Mouse (Mus musculus): Measurements from ENCODE around the gene Spag17. TPM values are rescaled to one million over a fixed set of nuclear protein-coding genes. Genes with fewer than 3 reads are reported as not detected.

Spag17 gene
- polyA plus RNA-seq, 1 experiment from 2014 or later = 0.54 TPM

DNA sequence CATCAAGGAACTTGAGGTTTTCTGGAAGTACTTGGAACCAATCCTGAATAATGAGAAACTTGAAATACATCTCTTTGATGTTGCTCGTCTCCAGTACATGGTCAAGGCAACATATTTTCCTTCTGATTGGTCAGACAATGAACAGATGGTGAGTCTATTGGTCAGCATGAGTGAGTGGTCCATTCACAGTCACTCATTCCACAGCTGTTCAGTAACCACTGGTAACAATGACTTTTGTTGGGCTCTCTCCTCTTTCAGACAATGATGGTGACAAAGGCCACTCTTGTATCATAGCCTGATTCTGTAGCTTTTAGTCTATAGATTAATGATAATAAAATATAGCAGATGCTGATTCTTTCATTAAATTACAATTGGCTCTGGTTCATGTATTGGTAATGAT is 119.5 kb downstream of the Spag17 start:
- 80% methylated on average over 1 of the region's 1 CpGs for WGBS (ENCODE audit: insufficient replicate concordance)
- no peak overlapping the region for H3K4me2 ChIP-seq
- H3K4me1 ChIP-seq (ENCODE audit: control insufficient read depth, insufficient read depth, low read length) = no peaks in the 10 kb centered on the region
- no peak for ATAC-seq (replicated peaks; ENCODE audit: insufficient number of reproducible peaks, low FRiP score, low TSS enrichment)
- no peaks in the 10 kb centered on the region for H3K36me3 ChIP-seq (ENCODE audit: control insufficient read depth, insufficient read depth, low read length)
- no peaks in the 10 kb centered on the region for H3K27me3 ChIP-seq (ENCODE audit: control insufficient read depth, insufficient read depth, low read length)
- H3K9ac ChIP-seq (ENCODE audit: low read depth, low read length) = no peak overlapping the region
- 0 out of 2 replicates have a peak, but pooled peaks cover 2% of the 10 kb centered on the region for H3K9me3 ChIP-seq (replicated peaks; ENCODE audit: control insufficient read depth, low read length)
- no peak overlapping the region for H3K4me3 ChIP-seq (ENCODE audit: low read depth, low read length)
- H3K27ac ChIP-seq (ENCODE audit: low read depth, low read length) = no peak overlapping the region

- Histone ChIP-seq H3K4me3 (ENCODE audit: low read depth, low read length) (no peak overlapping the region), H3K36me3 (ENCODE audit: control insufficient read depth, insufficient read depth, low read length) (no peaks in the 10 kb centered on the region), H3K4me1 (ENCODE audit: control insufficient read depth, insufficient read depth, low read length) (no peaks in the 10 kb centered on the region), H3K27ac (ENCODE audit: low read depth, low read length) (no peak overlapping the region), H3K4me2 (no peak overlapping the region), H3K9me3 (replicated peaks; ENCODE audit: control insufficient read depth, low read length) (no peaks in the 10 kb centered on the region), H3K27me3 (ENCODE audit: control insufficient read depth, insufficient read depth, low read length) (no peaks in the 10 kb centered on the region), H3K9ac (ENCODE audit: low read depth, low read length) (no peak overlapping the region)
- no peak for ATAC-seq (replicated peaks; ENCODE audit: insufficient number of reproducible peaks, low FRiP score, low TSS enrichment)
Observed at GRCm38 (mm10) chr3:100009807-100010206, 124.6 kb downstream of the Spag17 start.

GRCm38 (mm10) chr3:100014110-100014509 is 128.9 kb downstream of the Spag17 start:
- H3K36me3 ChIP-seq (ENCODE audit: control insufficient read depth, insufficient read depth, low read length) = no peaks in the 10 kb centered on the region
- no peak for ATAC-seq (replicated peaks; ENCODE audit: insufficient number of reproducible peaks, low FRiP score, low TSS enrichment)
- no peak overlapping the region for H3K4me3 ChIP-seq (ENCODE audit: low read depth, low read length)
- no peaks in the 10 kb centered on the region for H3K4me1 ChIP-seq (ENCODE audit: control insufficient read depth, insufficient read depth, low read length)
- no peak overlapping the region for H3K27ac ChIP-seq (ENCODE audit: low read depth, low read length)
- no peaks in the 10 kb centered on the region for H3K27me3 ChIP-seq (ENCODE audit: control insufficient read depth, insufficient read depth, low read length)
- no peaks in the 10 kb centered on the region for H3K9me3 ChIP-seq (replicated peaks; ENCODE audit: control insufficient read depth, low read length)
- H3K4me2 ChIP-seq = no peak overlapping the region
- WGBS (ENCODE audit: insufficient replicate concordance) = 75% methylated on average over 1 of the region's 1 CpGs
- H3K9ac ChIP-seq (ENCODE audit: low read depth, low read length) = no peak overlapping the region

GRCm38 (mm10) chr3:100031291-100031690 is 146.1 kb downstream of the Spag17 start:
- Histone ChIP-seq H3K4me2 (no peak overlapping the region), H3K9ac (ENCODE audit: low read depth, low read length) (no peak overlapping the region), H3K27ac (ENCODE audit: low read depth, low read length) (no peak overlapping the region), H3K4me3 (ENCODE audit: low read depth, low read length) (no peak overlapping the region), H3K36me3 (ENCODE audit: control insufficient read depth, insufficient read depth, low read length) (no peaks in the 10 kb centered on the region), H3K27me3 (ENCODE audit: control insufficient read depth, insufficient read depth, low read length) (no peaks in the 10 kb centered on the region), H3K9me3 (replicated peaks; ENCODE audit: control insufficient read depth, low read length) (no peaks in the 10 kb centered on the region), H3K4me1 (ENCODE audit: control insufficient read depth, insufficient read depth, low read length) (no peaks in the 10 kb centered on the region)
- ATAC-seq (replicated peaks; ENCODE audit: insufficient number of reproducible peaks, low FRiP score, low TSS enrichment) = no peak
- WGBS (ENCODE audit: insufficient replicate concordance) = 44% methylated on average over 4 of the region's 4 CpGs

DNA sequence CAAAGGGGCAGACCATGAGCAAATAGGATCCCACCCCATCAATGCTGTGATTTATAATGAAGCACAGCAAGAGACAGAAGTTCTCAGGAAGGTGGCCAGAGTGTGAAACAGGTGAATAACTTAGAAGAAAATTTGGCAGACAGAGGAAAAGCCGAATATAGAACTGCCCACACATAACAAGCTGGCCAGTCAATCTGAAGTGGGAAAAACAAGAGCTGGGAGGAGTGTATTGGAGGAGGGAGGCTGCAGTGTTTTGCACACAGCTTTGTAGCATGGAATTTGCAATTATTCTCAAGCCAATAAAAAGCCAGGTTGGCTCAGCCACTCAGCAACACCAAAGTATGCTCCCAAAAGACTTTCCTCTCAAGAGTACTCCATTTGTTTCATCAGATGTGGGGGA is 147.8 kb downstream of the Spag17 start:
- Histone ChIP-seq H3K27me3 (ENCODE audit: control insufficient read depth, insufficient read depth, low read length) (no peaks in the 10 kb centered on the region), H3K4me2 (no peak overlapping the region), H3K27ac (ENCODE audit: low read depth, low read length) (no peak overlapping the region), H3K4me1 (ENCODE audit: control insufficient read depth, insufficient read depth, low read length) (no peaks in the 10 kb centered on the region), H3K9ac (ENCODE audit: low read depth, low read length) (no peak overlapping the region), H3K9me3 (replicated peaks; ENCODE audit: control insufficient read depth, low read length) (no peaks in the 10 kb centered on the region), H3K36me3 (ENCODE audit: control insufficient read depth, insufficient read depth, low read length) (no peaks in the 10 kb centered on the region), H3K4me3 (ENCODE audit: low read depth, low read length) (no peak overlapping the region)
- ATAC-seq (replicated peaks; ENCODE audit: insufficient number of reproducible peaks, low FRiP score, low TSS enrichment) = no peak
- 48% methylated on average over 1 of the region's 1 CpGs for WGBS (ENCODE audit: insufficient replicate concordance)

DNA sequence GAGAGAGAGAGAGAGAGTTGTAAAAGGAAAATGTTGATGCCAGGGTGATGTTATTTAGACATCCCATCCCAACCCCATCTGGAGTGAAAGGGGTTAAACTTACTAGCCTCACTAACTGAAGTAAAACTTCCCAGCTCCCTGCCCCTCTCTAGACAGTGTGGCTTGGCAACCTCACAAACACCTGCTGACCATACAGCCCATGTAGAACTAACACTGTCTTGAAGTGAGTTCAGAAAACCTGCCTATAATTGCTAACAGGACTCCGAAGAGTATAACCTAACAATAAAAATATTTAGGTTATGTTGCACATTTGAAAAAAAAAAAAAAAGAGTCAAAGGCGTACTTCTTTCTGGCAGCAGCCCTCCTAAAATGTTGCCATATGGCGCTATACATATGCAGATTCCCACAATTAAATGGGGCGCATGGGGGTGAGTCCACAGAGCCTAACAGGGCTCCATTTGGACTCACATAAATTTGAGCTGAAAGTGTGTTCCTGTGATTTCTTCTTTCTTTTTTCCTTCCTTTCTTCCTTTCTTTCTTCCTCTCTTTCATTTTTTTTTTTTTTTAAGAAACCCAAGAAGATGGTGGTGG is 149.3 kb downstream of the Spag17 start:
- Histone ChIP-seq H3K4me3 (ENCODE audit: low read depth, low read length) (no peak overlapping the region), H3K9me3 (replicated peaks; ENCODE audit: control insufficient read depth, low read length) (no peaks in the 10 kb centered on the region), H3K27me3 (ENCODE audit: control insufficient read depth, insufficient read depth, low read length) (no peaks in the 10 kb centered on the region), H3K9ac (ENCODE audit: low read depth, low read length) (no peak overlapping the region), H3K27ac (ENCODE audit: low read depth, low read length) (no peak overlapping the region), H3K36me3 (ENCODE audit: control insufficient read depth, insufficient read depth, low read length) (no peaks in the 10 kb centered on the region), H3K4me1 (ENCODE audit: control insufficient read depth, insufficient read depth, low read length) (no peaks in the 10 kb centered on the region), H3K4me2 (no peak overlapping the region)
- no peak for ATAC-seq (replicated peaks; ENCODE audit: insufficient number of reproducible peaks, low FRiP score, low TSS enrichment)
- WGBS (ENCODE audit: insufficient replicate concordance) = 68% methylated on average over 4 of the region's 4 CpGs

GRCm38 (mm10) chr3:100035097-100035496 is 149.9 kb downstream of the Spag17 start:
- no peak overlapping the region for H3K9ac ChIP-seq (ENCODE audit: low read depth, low read length)
- WGBS (ENCODE audit: insufficient replicate concordance) = 81% methylated on average over 3 of the region's 3 CpGs
- H3K4me2 ChIP-seq = no peak overlapping the region
- no peak overlapping the region for H3K27ac ChIP-seq (ENCODE audit: low read depth, low read length)
- no peak for ATAC-seq (replicated peaks; ENCODE audit: insufficient number of reproducible peaks, low FRiP score, low TSS enrichment)
- H3K9me3 ChIP-seq (replicated peaks; ENCODE audit: control insufficient read depth, low read length) = no peaks in the 10 kb centered on the region
- no peaks in the 10 kb centered on the region for H3K27me3 ChIP-seq (ENCODE audit: control insufficient read depth, insufficient read depth, low read length)
- H3K4me3 ChIP-seq (ENCODE audit: low read depth, low read length) = no peak overlapping the region
- H3K4me1 ChIP-seq (ENCODE audit: control insufficient read depth, insufficient read depth, low read length) = no peaks in the 10 kb centered on the region
- no peaks in the 10 kb centered on the region for H3K36me3 ChIP-seq (ENCODE audit: control insufficient read depth, insufficient read depth, low read length)

GRCm38 (mm10) chr3:100036846-100037245 is 151.6 kb downstream of the Spag17 start:
- Histone ChIP-seq H3K27ac (ENCODE audit: low read depth, low read length) (no peak overlapping the region), H3K4me3 (ENCODE audit: low read depth, low read length) (no peak overlapping the region), H3K4me1 (ENCODE audit: control insufficient read depth, insufficient read depth, low read length) (no peaks in the 10 kb centered on the region), H3K4me2 (no peak overlapping the region), H3K27me3 (ENCODE audit: control insufficient read depth, insufficient read depth, low read length) (no peaks in the 10 kb centered on the region), H3K36me3 (ENCODE audit: control insufficient read depth, insufficient read depth, low read length) (no peaks in the 10 kb centered on the region), H3K9me3 (replicated peaks; ENCODE audit: control insufficient read depth, low read length) (no peaks in the 10 kb centered on the region), H3K9ac (ENCODE audit: low read depth, low read length) (no peak overlapping the region)
- no peak for ATAC-seq (replicated peaks; ENCODE audit: insufficient number of reproducible peaks, low FRiP score, low TSS enrichment)
- WGBS (ENCODE audit: insufficient replicate concordance) = 74% methylated on average over 5 of the region's 5 CpGs

DNA sequence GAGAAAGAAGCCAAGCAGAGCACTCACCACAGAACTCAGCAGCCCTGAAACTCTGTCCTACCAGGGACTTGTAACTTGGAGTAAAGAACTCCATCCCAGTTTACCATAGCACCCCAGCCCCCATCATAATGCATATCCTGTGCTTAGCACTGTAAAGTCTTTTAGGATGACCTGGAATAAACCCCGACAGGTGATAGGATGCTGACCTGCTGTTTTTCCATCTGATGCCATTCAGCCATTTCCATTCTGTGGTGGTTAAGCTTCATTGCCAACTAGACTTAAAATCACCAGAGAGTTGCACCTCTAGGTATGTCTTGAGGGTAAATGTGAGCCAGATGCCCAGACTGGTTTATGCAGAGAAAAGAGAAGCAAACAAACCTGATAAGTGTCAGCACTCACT is 189.2 kb downstream of the Spag17 start:
- no peak overlapping the region for H3K4me2 ChIP-seq
- no peak overlapping the region for H3K4me3 ChIP-seq (ENCODE audit: low read depth, low read length)
- H3K27ac ChIP-seq (ENCODE audit: low read depth, low read length) = no peak overlapping the region
- H3K9me3 ChIP-seq (replicated peaks; ENCODE audit: control insufficient read depth, low read length) = no peaks in the 10 kb centered on the region
- H3K27me3 ChIP-seq (ENCODE audit: control insufficient read depth, insufficient read depth, low read length) = no peaks in the 10 kb centered on the region
- H3K9ac ChIP-seq (ENCODE audit: low read depth, low read length) = no peak overlapping the region
- WGBS (ENCODE audit: insufficient replicate concordance) = 76% methylated on average over 1 of the region's 1 CpGs
- H3K36me3 ChIP-seq (ENCODE audit: control insufficient read depth, insufficient read depth, low read length) = no peaks in the 10 kb centered on the region
- no peak for ATAC-seq (replicated peaks; ENCODE audit: insufficient number of reproducible peaks, low FRiP score, low TSS enrichment)
- no peaks in the 10 kb centered on the region for H3K4me1 ChIP-seq (ENCODE audit: control insufficient read depth, insufficient read depth, low read length)

All from heart, embryonic 11.5 days (tissue).